Mouse (Mus musculus) liver, embryonic 14.5 days (tissue): ENCODE measurements around the gene Fus. TPM values are rescaled to one million over a fixed set of nuclear protein-coding genes. Genes with fewer than 3 reads are reported as not detected.

Source experiments
- ATAC-seq: fragments of 200-750 bp; cut with Nextera tagmentation; 2 replicates; pipeline ENCODE4 v1.8.0; 2017; ENCODE audit warnings: moderate number of reproducible peaks, mild to moderate bottlenecking, moderate library complexity; ENCODE audit not compliant: insufficient read depth
- DNase-seq, 3 experiments: peaks; one replicate each; pipeline ENCODE4 v3.0.0-alpha.2; 2012 to 2013; ENCODE audit warnings: low read depth in 3 of 3, low spot score in 3 of 3
- H3K27ac ChIP-seq: fragments of 300-500 bp; sonication (generic); 2 replicates; pipeline ENCODE4 v1.5.1; 2014; ENCODE audit warnings: moderate library complexity, mild to moderate bottlenecking, control low read depth, inconsistent platforms
- H3K27me3 ChIP-seq: fragments of 300-500 bp; sonication (generic); 2 replicates; pipeline ENCODE4 v1.6.1; 2014; ENCODE audit warnings: mild to moderate bottlenecking, low read length, moderate library complexity; ENCODE audit not compliant: control insufficient read depth, insufficient read depth
- H3K36me3 ChIP-seq: fragments of 300-500 bp; sonication (generic); replicated peaks from 2 replicates; pipeline ENCODE4 v1.6.1; 2014; ENCODE audit warnings: low read depth; ENCODE audit not compliant: control insufficient read depth, insufficient read depth
- H3K4me1 ChIP-seq, 2 experiments: fragments of 200-500 bp in 1 of 2; fragments of 300-500 bp in 1 of 2; sonication (generic) in 1 of 2; replicated peaks; 2 replicates each; pipeline ENCODE4 v1.6.1; 2012 to 2014; ENCODE audit warnings: antibody characterized with exemption in 1 of 2, inconsistent platforms in 1 of 2, low read length in 1 of 2; ENCODE audit not compliant: control insufficient read depth in 2 of 2, insufficient read depth in 2 of 2
- H3K4me2 ChIP-seq: fragments of 300-500 bp; sonication (generic); 2 replicates; pipeline ENCODE4 v1.6.1; 2014; ENCODE audit warnings: low read depth, mild to moderate bottlenecking, control low read depth, moderate library complexity
- H3K4me3 ChIP-seq, 2 experiments: fragments of 200-500 bp in 1 of 2; fragments of 300-500 bp in 1 of 2; sonication (generic) in 1 of 2; 2 replicates each; pipeline ENCODE4 v1.5.1; 2012 to 2014; ENCODE audit warnings: low read depth in 2 of 2, low read length in 2 of 2, mild to moderate bottlenecking in 2 of 2, control low read depth in 1 of 2, inconsistent platforms in 1 of 2, moderate library complexity in 1 of 2; ENCODE audit not compliant: insufficient read depth in 1 of 2
- H3K9ac ChIP-seq: fragments of 300-500 bp; sonication (generic); replicated peaks from 2 replicates; pipeline ENCODE4 v1.6.1; 2014; ENCODE audit warnings: mild to moderate bottlenecking, control low read depth, moderate library complexity
- H3K9me3 ChIP-seq: fragments of 300-500 bp; sonication (generic); 2 replicates; pipeline ENCODE4 v1.6.1; 2016; ENCODE audit warnings: low read length, mixed read lengths; ENCODE audit not compliant: control insufficient read depth
- CTCF ChIP-seq: IDR thresholded peaks from 2 replicates; pipeline ENCODE4 v1.5.1; 2016; ENCODE audit warnings: antibody characterized with exemption, low read depth, control low read depth
- EP300 ChIP-seq: IDR thresholded peaks from 2 replicates; pipeline ENCODE4 v1.6.1; 2016; ENCODE audit warnings: antibody characterized with exemption, low read depth
- WGBS: fragments of 180-500 bp; shearing (Covaris S2); extraction: QIAGEN DNeasy Blood & Tissue Kit; methylation state at CpG from one replicate; pipeline ENCODE4 v1.1.7; 2014; ENCODE audit not compliant: insufficient replicate concordance; 5-methylcytosine and 5-hydroxymethylcytosine counted together
- polyA plus RNA-seq, 2 experiments: library from polyadenylated mRNA; depleted of rRNA in 1 of 2; stranded (reverse) in 1 of 2; unstranded in 1 of 2; fragments of >200 nt; fragmentation: Nextera tagmentation in 1 of 2; extraction: Ambion mirVana in 1 of 2; gene quantifications; 2 replicates each; pipeline versions ENCODE4 v1.2.1 to v1.2.3; 2012 to 2014

The Fus gene
- polyA plus RNA-seq, 2 experiments = 15.8 to 278 TPM

DNA sequence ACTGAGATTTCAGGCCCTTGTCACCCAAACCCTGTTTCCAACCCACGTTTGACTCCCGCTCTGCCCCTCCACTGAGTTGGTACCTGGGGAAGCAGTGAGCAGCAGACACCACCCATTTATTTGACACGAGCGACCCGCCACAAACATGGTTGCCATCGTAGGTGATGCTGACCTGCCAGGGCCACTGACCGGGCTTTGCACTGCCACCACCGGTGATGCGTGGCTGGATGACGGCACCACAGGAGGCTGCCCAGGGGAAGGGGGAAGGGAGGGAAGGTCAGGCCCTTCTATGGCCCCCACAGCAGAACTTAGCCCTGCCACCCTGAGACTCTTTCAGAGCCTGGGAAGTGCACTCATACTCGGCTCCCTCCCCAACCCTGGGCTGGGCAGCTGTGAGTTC lies 39.5 kb upstream of the Fus start:
- Histone ChIP-seq H3K9ac (no peak overlapping the region), H3K36me3 (no peaks in the 10 kb centered on the region; the same call in none of the 2 replicates), H3K4me2 (no peak overlapping the region), H3K27me3 (no peaks in the 10 kb centered on the region), H3K4me3 (no peak overlapping the region), H3K9me3 (no peaks in the 10 kb centered on the region), H3K27ac (no peak overlapping the region), H3K4me1 (peaks cover 2 to 7% of the 10 kb centered on the region in 2 experiments; a peak in 3 of 4 replicates)
- WGBS = 82% methylated on average over 11 of the region's 11 CpGs
- ATAC-seq (no peak), DNase-seq (no peak)
- TF ChIP-seq CTCF (no peak), EP300 (no peak)

GRCm38 (mm10) chr7:127928596-127928995 lies 38.7 kb upstream of the Fus start:
- H3K27me3 ChIP-seq = no peaks in the 10 kb centered on the region
- H3K36me3 ChIP-seq = no peaks in the 10 kb centered on the region; the same call in 1 of the 2 replicates
- no peak overlapping the region for H3K9ac ChIP-seq
- no peaks in the 10 kb centered on the region for H3K9me3 ChIP-seq
- ATAC-seq (no peak), DNase-seq (no peak)
- H3K27ac ChIP-seq = no peak overlapping the region
- H3K4me1 ChIP-seq = peaks cover 2 to 7% of the 10 kb centered on the region in 2 experiments; a peak in 3 of 4 replicates
- 62% methylated on average over 5 of the region's 5 CpGs for WGBS
- TF ChIP-seq CTCF (no peak), EP300 (no peak)
- peak overlapping the region; percentile 55 for H3K4me2 ChIP-seq
- peak overlapping the region in 1 of 2 experiments; percentile 48; a peak in 2 of 4 replicates for H3K4me3 ChIP-seq

DNA sequence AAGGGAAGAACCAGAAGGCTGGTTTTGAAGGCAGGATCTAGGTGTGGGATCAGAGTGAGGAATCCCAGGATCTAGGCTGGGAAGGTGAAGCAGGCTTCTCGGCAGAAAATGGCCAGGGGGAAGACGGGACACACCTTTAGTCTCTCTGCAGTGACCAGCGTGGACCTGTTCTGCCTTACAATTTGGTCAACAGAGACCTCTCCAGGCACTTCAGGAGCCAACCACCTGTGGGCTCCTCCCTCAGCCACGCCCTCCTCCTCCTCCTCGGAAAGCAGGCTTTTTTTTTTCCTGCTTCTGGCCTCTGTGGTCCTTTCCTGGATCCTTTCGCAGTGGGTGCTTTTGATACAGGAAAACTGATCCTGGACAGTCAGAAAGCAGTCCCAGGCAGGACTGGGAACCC lies 37.3 kb upstream of the Fus start, which contains the start of gene Prss8:
TSS of gene Prss8 (minus strand) at position 182 of the 400 bp plus-strand sequence.
- WGBS = 26% methylated on average over 6 of the region's 6 CpGs
- Histone ChIP-seq H3K27ac (no peak within 1 kb of the TSS), H3K27me3 (no peaks in the 10 kb centered on the region), H3K4me1 (peaks cover 2 to 15% of the 10 kb centered on the region in 2 experiments; a peak in 3 of 4 replicates), H3K9me3 (no peaks in the 10 kb centered on the region), H3K4me3 (peak within 1 kb of the TSS; percentile 41 to 48), H3K4me2 (peak within 1 kb of the TSS; percentile 55), H3K36me3 (no peaks in the 10 kb centered on the region; the same call in 1 of the 2 replicates), H3K9ac (peak within 1 kb of the TSS; percentile 48)
- no peak for DNase-seq
- no peak for ATAC-seq
- no peak for TF ChIP-seq EP300
- TF ChIP-seq CTCF = no peak

DNA sequence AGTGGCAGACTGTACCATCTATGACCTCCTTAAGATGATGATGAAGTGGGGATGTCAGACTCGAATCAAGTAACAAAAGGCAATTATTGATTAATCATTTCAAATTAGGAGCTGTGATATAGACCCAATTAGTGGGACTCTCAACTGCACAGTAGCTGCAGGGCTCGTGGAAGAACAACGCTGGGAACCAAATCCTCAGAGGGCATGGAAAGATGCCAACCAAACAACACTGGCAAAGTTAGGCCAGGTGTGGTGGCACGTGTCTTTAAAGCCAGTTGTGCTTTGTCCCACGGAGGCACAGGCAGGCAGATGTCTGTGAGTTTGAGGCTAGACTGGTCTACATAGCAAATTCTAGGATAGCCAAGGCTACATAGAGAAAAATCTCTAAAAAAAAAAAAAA lies 36.6 kb upstream of the Fus start:
- Histone ChIP-seq H3K27me3 (no peaks in the 10 kb centered on the region), H3K4me2 (no peak overlapping the region), H3K9me3 (no peaks in the 10 kb centered on the region), H3K9ac (no peak overlapping the region), H3K27ac (no peak overlapping the region), H3K4me3 (no peak overlapping the region), H3K36me3 (no peaks in the 10 kb centered on the region), H3K4me1 (peaks cover 2 to 16% of the 10 kb centered on the region in 2 experiments; a peak in 3 of 4 replicates)
- no peak for ATAC-seq
- TF ChIP-seq EP300 = no peak
- TF ChIP-seq CTCF = no peak
- no peak for DNase-seq
- WGBS = 71% methylated on average over 5 of the region's 5 CpGs

DNA sequence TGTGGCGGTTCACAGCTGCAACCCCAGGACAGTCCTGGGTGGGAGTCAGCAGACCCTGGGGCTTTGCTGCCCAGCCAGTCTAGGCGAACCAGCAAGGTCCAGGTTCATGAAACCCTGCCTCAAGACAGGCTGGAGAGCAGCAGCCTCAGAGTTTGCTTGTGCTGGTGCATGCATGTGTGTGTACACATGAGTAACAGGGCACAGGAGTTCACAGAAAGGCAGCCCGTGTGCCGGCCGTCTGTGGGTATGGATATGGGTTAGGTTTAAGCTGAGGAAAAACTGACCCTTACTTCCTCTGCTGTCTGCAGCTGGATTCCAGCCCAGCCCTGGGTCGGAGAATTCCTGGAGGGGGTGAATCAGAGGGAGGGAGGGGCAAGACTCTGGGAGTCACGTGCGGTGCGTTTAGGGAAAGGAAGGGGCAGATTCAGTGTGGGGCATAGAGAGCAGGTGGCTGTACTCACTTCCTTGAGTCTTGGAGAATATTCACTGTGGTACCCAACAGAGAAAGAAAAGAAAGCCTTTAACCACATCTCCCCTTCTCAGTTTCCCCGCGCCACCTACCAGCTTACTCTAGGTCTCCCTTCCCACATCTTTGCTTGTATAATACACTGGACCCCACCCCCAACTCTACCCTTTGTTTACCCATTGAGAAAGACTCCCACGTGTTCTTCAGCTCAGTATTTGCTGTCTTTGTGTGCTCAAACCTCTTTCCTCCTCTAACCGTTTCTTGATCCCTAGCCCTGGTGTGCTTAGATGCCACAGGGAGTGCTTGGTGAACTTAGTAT lies 35.7 kb upstream of the Fus start:
- WGBS = 57% methylated on average over 13 of the region's 13 CpGs
- Histone ChIP-seq H3K4me1 (peaks cover 6 to 16% of the 10 kb centered on the region in 2 experiments; a peak in 3 of 4 replicates), H3K4me2 (peak overlapping the region; percentile 7; the same call in 1 of the 2 replicates), H3K27ac (no peak overlapping the region), H3K27me3 (no peaks in the 10 kb centered on the region), H3K9ac (no peak overlapping the region), H3K36me3 (no peaks in the 10 kb centered on the region), H3K4me3 (no peak overlapping the region), H3K9me3 (no peaks in the 10 kb centered on the region)
- TF ChIP-seq CTCF = no peak
- no peak for TF ChIP-seq EP300
- ATAC-seq = no peak
- no peak for DNase-seq
